Mouse (Mus musculus) heart, adult 2 months (tissue): ENCODE measurements at regions not wholly inside any gene's neighbourhood (a gene's known extent, or its start where the extent isn't known, plus 50 kb on each side); places are given as distances from the start of the nearest gene placed in this dataset.

Experiments
- DNase-seq, 2 experiments: peaks; one replicate each; pipeline ENCODE4 v3.0.0; 2021
- H3K27ac ChIP-seq: fragments of 200-600 bp; 2 replicates; pipeline ENCODE4 v1.8.1; 2022
- H3K27me3 ChIP-seq: fragments of 200-500 bp; 2 replicates; pipeline ENCODE4 v1.6.1; 2012; ENCODE audit warnings: mild to moderate bottlenecking, low read length, inconsistent platforms, mixed read lengths; ENCODE audit not compliant: control insufficient read depth, insufficient read depth
- H3K36me3 ChIP-seq: fragments of 200-500 bp; 2 replicates; pipeline ENCODE4 v1.6.1; 2012; ENCODE audit warnings: low read length, inconsistent platforms; ENCODE audit not compliant: control insufficient read depth, insufficient read depth
- H3K4me1 ChIP-seq: fragments of 200-500 bp; 2 replicates; pipeline ENCODE4 v1.6.1; 2011; ENCODE audit warnings: low read length; ENCODE audit not compliant: control insufficient read depth, insufficient read depth
- H3K4me3 ChIP-seq: fragments of 200-600 bp; 2 replicates; pipeline ENCODE4 v1.8.1; 2022
- H3K79me2 ChIP-seq: fragments of 200-500 bp; replicated peaks from 2 replicates; pipeline ENCODE4 v1.6.1; 2012; ENCODE audit warnings: mild to moderate bottlenecking, inconsistent platforms, low read length, moderate library complexity, mixed read lengths; ENCODE audit not compliant: control insufficient read depth, insufficient read depth
- H3K9ac ChIP-seq: fragments of 200-500 bp; 2 replicates; pipeline ENCODE4 v1.6.1; 2012; ENCODE audit warnings: low read depth, mild to moderate bottlenecking, control low read depth, inconsistent platforms, low read length, mixed read lengths
- CTCF ChIP-seq: fragments of 200-600 bp; IDR thresholded peaks from 2 replicates; pipeline ENCODE4 v1.8.1; 2022; ENCODE audit warnings: antibody characterized with exemption, mild to moderate bottlenecking, moderate library complexity
- EP300 ChIP-seq: fragments of 200-500 bp; IDR thresholded peaks from 2 replicates; pipeline ENCODE4 v1.6.1; 2011; ENCODE audit warnings: low read depth, low read length, control low read depth; ENCODE audit not compliant: insufficient read depth
- POLR2A ChIP-seq: fragments of 200-500 bp; IDR thresholded peaks from 2 replicates; pipeline ENCODE4 v1.6.1; 2011; ENCODE audit warnings: mild to moderate bottlenecking, low read depth, low read length, control low read depth; ENCODE audit not compliant: insufficient read depth
- WGBS: fragments of 180-500 bp; shearing (Covaris S2); methylation state at CpG from one replicate; pipeline ENCODE4 v1.1.7; 2018; 5-methylcytosine and 5-hydroxymethylcytosine counted together
- intact Hi-C: fragments of 180-260 bp; cut with DNase I; formaldehyde crosslinking; loops from one replicate; pipeline ENCODE4 v1.15.1; 2025

GRCm38 (mm10) chr7:93795210-93795609 is 715.5 kb downstream of the Fam181b start:
- Histone ChIP-seq H3K36me3 (no peaks in the 10 kb centered on the region), H3K9ac (no peak overlapping the region), H3K4me3 (no peak overlapping the region), H3K27ac (no peak overlapping the region), H3K4me1 (no peaks in the 10 kb centered on the region), H3K79me2 (no peaks in the 10 kb centered on the region), H3K27me3 (no peaks in the 10 kb centered on the region)
- intact Hi-C loops: no loop called here
- WGBS: 28% methylated on average over 3 of the region's 3 CpGs
- TF ChIP-seq POLR2A: no peak
- TF ChIP-seq EP300: no peak
- no peak for TF ChIP-seq CTCF
- no peak for DNase-seq

GRCm38 (mm10) chr7:93835697-93836096 is 756.0 kb downstream of the Fam181b start:
- H3K4me3 ChIP-seq: no peak overlapping the region
- TF ChIP-seq EP300 (no peak), POLR2A (no peak), CTCF (no peak)
- WGBS: 72% methylated on average over 3 of the region's 3 CpGs

GRCm38 (mm10) chr7:93836169-93836568 is 756.5 kb downstream of the Fam181b start:
- no peak for DNase-seq
- Histone ChIP-seq H3K27me3 (no peaks in the 10 kb centered on the region), H3K4me3 (no peak overlapping the region), H3K4me1 (no peaks in the 10 kb centered on the region), H3K36me3 (no peaks in the 10 kb centered on the region), H3K27ac (no peak overlapping the region), H3K9ac (no peak overlapping the region), H3K79me2 (no peaks in the 10 kb centered on the region)
- intact Hi-C loops: no loop called here
- 62% methylated on average over 2 of the region's 2 CpGs for WGBS
- no peak for TF ChIP-seq CTCF
- no peak for TF ChIP-seq EP300
- no peak for TF ChIP-seq POLR2A

More at GRCm38 (mm10) chr7:93835697-93836096, 756.0 kb downstream of the Fam181b start:
- DNase-seq: no peak
- Histone ChIP-seq H3K27me3 (no peaks in the 10 kb centered on the region), H3K4me1 (no peaks in the 10 kb centered on the region), H3K79me2 (no peaks in the 10 kb centered on the region), H3K9ac (no peak overlapping the region), H3K36me3 (no peaks in the 10 kb centered on the region), H3K27ac (no peak overlapping the region)
- intact Hi-C loops: no loop called here

- intact Hi-C loops: no loop called here
- no peak for DNase-seq
- Histone ChIP-seq H3K4me3 (no peak overlapping the region), H3K27ac (no peak overlapping the region), H3K27me3 (no peaks in the 10 kb centered on the region), H3K9ac (no peak overlapping the region), H3K79me2 (no peaks in the 10 kb centered on the region), H3K36me3 (no peaks in the 10 kb centered on the region), H3K4me1 (no peaks in the 10 kb centered on the region)
- TF ChIP-seq EP300: no peak
- WGBS: 65% methylated on average over 6 of the region's 6 CpGs
Observed at GRCm38 (mm10) chr7:93855025-93855424, 775.4 kb downstream of the Fam181b start.

GRCm38 (mm10) chr7:93893701-93894100 is 814.0 kb downstream of the Fam181b start:
- H3K9ac ChIP-seq: no peak overlapping the region
- H3K27ac ChIP-seq: no peak overlapping the region
- intact Hi-C loops: no loop called here
- no peak overlapping the region for H3K4me3 ChIP-seq
- H3K27me3 ChIP-seq: no peaks in the 10 kb centered on the region
- no peaks in the 10 kb centered on the region for H3K36me3 ChIP-seq
- H3K4me1 ChIP-seq: no peaks in the 10 kb centered on the region
- TF ChIP-seq CTCF (no peak), EP300 (no peak), POLR2A (no peak)
- WGBS: 40% methylated on average over 1 of the region's 1 CpGs
- DNase-seq: no peak
- no peaks in the 10 kb centered on the region for H3K79me2 ChIP-seq

- H3K27ac ChIP-seq: no peak overlapping the region
- no peak for DNase-seq
- no peaks in the 10 kb centered on the region for H3K36me3 ChIP-seq
- no peak for TF ChIP-seq POLR2A
- TF ChIP-seq EP300: no peak
- TF ChIP-seq CTCF: no peak
- intact Hi-C loops: no loop called here
- no peaks in the 10 kb centered on the region for H3K79me2 ChIP-seq
- H3K4me3 ChIP-seq: no peak overlapping the region
- H3K9ac ChIP-seq: no peak overlapping the region
- no peaks in the 10 kb centered on the region for H3K4me1 ChIP-seq
- no peaks in the 10 kb centered on the region for H3K27me3 ChIP-seq
Observed at GRCm38 (mm10) chr7:93896921-93897320, 817.3 kb downstream of the Fam181b start.

GRCm38 (mm10) chr7:93902770-93903169 is 823.1 kb downstream of the Fam181b start:
- intact Hi-C loops: no loop called here
- no peaks in the 10 kb centered on the region for H3K36me3 ChIP-seq
- no peak overlapping the region for H3K9ac ChIP-seq
- H3K27me3 ChIP-seq: no peaks in the 10 kb centered on the region
- whole genome bisulfite sequencing: 69% methylated on average over 2 of the region's 2 CpGs
- no peak for DNase-seq
- TF ChIP-seq CTCF: no peak
- no peak for TF ChIP-seq EP300
- no peak for TF ChIP-seq POLR2A
- H3K79me2 ChIP-seq: no peaks in the 10 kb centered on the region
- no peak overlapping the region for H3K4me3 ChIP-seq
- H3K27ac ChIP-seq: no peak overlapping the region
- H3K4me1 ChIP-seq: no peaks in the 10 kb centered on the region
